Mouse (Mus musculus) MEL (cell line): ENCODE measurements around the gene Trip12. TPM values are rescaled to one million over a fixed set of nuclear protein-coding genes. Genes with fewer than 3 reads are reported as not detected.

ENCODE experiments used
- DNase-seq: peaks from one replicate; pipeline ENCODE4 v3.0.0; 2011; ENCODE audit warnings: low read depth, low spot score
- H3K27ac ChIP-seq: 2 replicates; pipeline ENCODE4 v1.5.1; 2012; ENCODE audit warnings: low read depth, mild to moderate bottlenecking, control low read depth, low read length, moderate library complexity; ENCODE audit not compliant: control insufficient read depth
- H3K27me3 ChIP-seq, 2 experiments: fragments of 150-350 bp in 1 of 2; sonication (generic) in 1 of 2; 2 replicates each; pipeline ENCODE4 v1.6.1; 2012; ENCODE audit warnings: low read length in 2 of 2, mild to moderate bottlenecking in 2 of 2, improper control_type of control experiment in 1 of 2, moderate library complexity in 1 of 2; ENCODE audit not compliant: insufficient read depth in 2 of 2, control insufficient read depth in 1 of 2
- H3K36me3 ChIP-seq, 2 experiments: 2 replicates each; pipeline ENCODE4 v1.6.1; 2012 to 2014; ENCODE audit warnings: low read length in 2 of 2, improper control_type of control experiment in 1 of 2, inconsistent platforms in 1 of 2, mild to moderate bottlenecking in 1 of 2; ENCODE audit not compliant: insufficient read depth in 2 of 2, control insufficient read depth in 1 of 2
- H3K4me1 ChIP-seq, 2 experiments: fragments of 150-350 bp in 1 of 2; sonication (generic) in 1 of 2; 2 replicates each; pipeline ENCODE4 v1.6.1; 2012; ENCODE audit warnings: low read length in 2 of 2, improper control_type of control experiment in 1 of 2, mild to moderate bottlenecking in 1 of 2; ENCODE audit not compliant: insufficient read depth in 2 of 2, control insufficient read depth in 1 of 2
- H3K4me3 ChIP-seq, 2 experiments: fragments of 150-350 bp in 1 of 2; sonication (generic) in 1 of 2; 2 replicates each; pipeline ENCODE4 v1.5.1; 2012; ENCODE audit warnings: low read depth in 2 of 2, low read length in 2 of 2, mild to moderate bottlenecking in 2 of 2, moderate library complexity in 2 of 2, control low read depth in 1 of 2, improper control_type of control experiment in 1 of 2; ENCODE audit not compliant: control insufficient read depth in 1 of 2, insufficient read depth in 1 of 2
- H3K79me2 ChIP-seq: 2 replicates; pipeline ENCODE4 v1.6.1; 2012; ENCODE audit warnings: mild to moderate bottlenecking, low read length, moderate library complexity; ENCODE audit not compliant: control insufficient read depth, poor library complexity, insufficient read depth
- H3K9ac ChIP-seq: 2 replicates; pipeline ENCODE4 v1.6.1; 2012; ENCODE audit warnings: low read depth, mild to moderate bottlenecking, control low read depth, low read length, moderate library complexity; ENCODE audit not compliant: control insufficient read depth, poor library complexity, severe bottlenecking
- H3K9me3 ChIP-seq: fragments of 150-350 bp; sonication (generic); replicated peaks from 2 replicates; pipeline ENCODE4 v1.6.1; 2012; ENCODE audit warnings: mild to moderate bottlenecking, low read length, improper control_type of control experiment, moderate library complexity; ENCODE audit not compliant: insufficient read depth
- CHD1 ChIP-seq: IDR thresholded peaks from 2 replicates; pipeline ENCODE4 v1.6.1; 2012; ENCODE audit warnings: low read depth, mild to moderate bottlenecking, inconsistent platforms, low read length, improper control_type of control experiment
- CTCF ChIP-seq, 3 experiments: IDR thresholded peaks in 2 of 3; conservative IDR thresholded peaks in 1 of 3; 2 replicates each; pipeline ENCODE4 v1.5.1; 2011 to 2012; ENCODE audit warnings: low read length in 3 of 3, low read depth in 2 of 3, mild to moderate bottlenecking in 2 of 3, improper control_type of control experiment in 1 of 3, inconsistent platforms in 1 of 3, mixed read lengths in 1 of 3, moderate library complexity in 1 of 3; ENCODE audit not compliant: control insufficient read depth in 1 of 3, insufficient read depth in 1 of 3, poor library complexity in 1 of 3, severe bottlenecking in 1 of 3
- GATA1 ChIP-seq: IDR thresholded peaks from 2 replicates; pipeline ENCODE4 v1.6.1; 2011; ENCODE audit warnings: low read depth, low read length, improper control_type of control experiment
- JUND ChIP-seq: IDR thresholded peaks from 2 replicates; pipeline ENCODE4 v1.6.1; 2011; ENCODE audit warnings: low read depth, mild to moderate bottlenecking, improper control_type of control experiment, low read length
- MAFK ChIP-seq: IDR thresholded peaks from 2 replicates; pipeline ENCODE4 v1.6.1; 2011; ENCODE audit warnings: low read depth, mild to moderate bottlenecking, low read length, improper control_type of control experiment, borderline replicate concordance
- MAX ChIP-seq: IDR thresholded peaks from 2 replicates; pipeline ENCODE4 v1.6.1; 2011; ENCODE audit warnings: low read length, improper control_type of control experiment
- MAZ ChIP-seq: IDR thresholded peaks from 2 replicates; pipeline ENCODE4 v1.6.1; 2012; ENCODE audit warnings: low read depth, mild to moderate bottlenecking, inconsistent platforms, low read length, improper control_type of control experiment
- MEF2A ChIP-seq: IDR thresholded peaks from 2 replicates; pipeline ENCODE4 v1.6.1; 2014; ENCODE audit warnings: low read depth, mild to moderate bottlenecking, inconsistent platforms, low read length, improper control_type of control experiment; ENCODE audit not compliant: poor library complexity, insufficient replicate concordance, severe bottlenecking; ENCODE audit errors: extremely low read depth
- MXI1 ChIP-seq: IDR thresholded peaks from 2 replicates; pipeline ENCODE4 v1.6.1; 2011; ENCODE audit warnings: mild to moderate bottlenecking, low read depth, low read length, improper control_type of control experiment
- MYB ChIP-seq: IDR thresholded peaks from 2 replicates; pipeline ENCODE4 v1.6.1; 2011; ENCODE audit warnings: mild to moderate bottlenecking, low read depth, low read length, improper control_type of control experiment
- POLR2A ChIP-seq, 2 experiments: IDR thresholded peaks; 2 replicates each; pipeline ENCODE4 v1.6.1; 2011 to 2012; ENCODE audit warnings: low read length in 2 of 2, mild to moderate bottlenecking in 2 of 2, control low read depth in 1 of 2, improper control_type of control experiment in 1 of 2, low read depth in 1 of 2, moderate library complexity in 1 of 2; ENCODE audit not compliant: control insufficient read depth in 1 of 2, insufficient read depth in 1 of 2, poor library complexity in 1 of 2
- POLR2AphosphoS2 ChIP-seq: IDR thresholded peaks from 2 replicates; pipeline ENCODE4 v1.6.1; 2011; ENCODE audit warnings: low read length, improper control_type of control experiment
- POLR2AphosphoS5 ChIP-seq: IDR thresholded peaks from 2 replicates; pipeline ENCODE4 v1.6.1; 2012; ENCODE audit warnings: low read depth, borderline replicate concordance, mild to moderate bottlenecking, inconsistent platforms, low read length, moderate library complexity, mixed read lengths
- SMC3 ChIP-seq: IDR thresholded peaks from 2 replicates; pipeline ENCODE4 v1.6.1; 2011; ENCODE audit warnings: low read depth, low read length, improper control_type of control experiment
- TAL1 ChIP-seq: IDR thresholded peaks from 2 replicates; pipeline ENCODE4 v1.6.1; 2012; ENCODE audit warnings: mild to moderate bottlenecking, inconsistent platforms, low read length, moderate library complexity, mixed read lengths
- TBP ChIP-seq: IDR thresholded peaks from 2 replicates; pipeline ENCODE4 v1.8.0; 2011; ENCODE audit warnings: low read depth, low read length, improper control_type of control experiment
- UBTF ChIP-seq: IDR thresholded peaks from 2 replicates; pipeline ENCODE4 v1.6.1; 2012; ENCODE audit warnings: low read depth, mild to moderate bottlenecking, inconsistent platforms, low read length, improper control_type of control experiment, moderate library complexity, borderline replicate concordance; ENCODE audit not compliant: insufficient read depth
- USF1 ChIP-seq: IDR thresholded peaks from 2 replicates; pipeline ENCODE4 v1.6.1; 2014; ENCODE audit warnings: low read depth, mild to moderate bottlenecking, inconsistent platforms, low read length, improper control_type of control experiment, moderate library complexity
- ZKSCAN1 ChIP-seq: IDR thresholded peaks from 2 replicates; pipeline ENCODE4 v1.6.1; 2012; ENCODE audit warnings: low read depth, mild to moderate bottlenecking, inconsistent platforms, low read length, improper control_type of control experiment, moderate library complexity
- ZMIZ1 ChIP-seq: IDR thresholded peaks from 2 replicates; pipeline ENCODE4 v1.6.1; 2012; ENCODE audit warnings: low read depth, mild to moderate bottlenecking, inconsistent platforms, low read length, improper control_type of control experiment, moderate library complexity
- polyA plus RNA-seq, 2 experiments: library from polyadenylated mRNA; stranded (reverse) in 1 of 2; unstranded in 1 of 2; fragments of >175 nt in 1 of 2; fragments of >200 nt in 1 of 2; gene quantifications; 2 replicates each; pipeline versions ENCODE4 v1.2.1 to v1.2.4; 2012; ENCODE audit warnings: low replicate concordance in 2 of 2, low read depth in 1 of 2; ENCODE audit not compliant: insufficient read length in 2 of 2, insufficient read depth in 1 of 2, missing spikeins in 1 of 2
- total RNA-seq: library from RNA; depleted of rRNA; stranded (reverse); fragments of 300-350 nt; gene quantifications from 2 replicates; pipeline ENCODE4 v1.2.3, GENCODE M21; 2012

Gene Trip12
- total and polyA plus RNA-seq, 3 experiments = 94.3 to 134 (median 133) TPM

DNA sequence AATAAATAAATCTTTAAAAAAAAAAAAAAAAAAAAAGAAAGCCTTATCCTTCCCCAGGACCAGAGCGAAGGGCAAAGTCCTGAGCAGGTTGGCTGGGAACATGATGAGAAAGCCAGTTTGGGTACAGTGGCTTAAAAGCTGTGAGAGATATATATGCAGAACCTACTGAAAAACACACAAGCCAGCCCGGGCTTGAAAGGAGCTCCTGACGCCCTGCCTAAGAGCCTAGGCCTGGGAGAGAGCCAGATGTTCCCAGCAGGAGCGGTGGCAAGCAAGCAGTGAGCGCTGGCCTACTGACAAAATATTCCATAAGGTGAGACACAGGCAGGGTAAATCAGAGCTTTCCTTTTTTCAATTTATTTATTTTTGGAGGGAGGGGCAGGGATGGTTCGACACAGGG lies 25.9 kb upstream of the Trip12 start:
- no peak overlapping the region for H3K9ac ChIP-seq

DNA sequence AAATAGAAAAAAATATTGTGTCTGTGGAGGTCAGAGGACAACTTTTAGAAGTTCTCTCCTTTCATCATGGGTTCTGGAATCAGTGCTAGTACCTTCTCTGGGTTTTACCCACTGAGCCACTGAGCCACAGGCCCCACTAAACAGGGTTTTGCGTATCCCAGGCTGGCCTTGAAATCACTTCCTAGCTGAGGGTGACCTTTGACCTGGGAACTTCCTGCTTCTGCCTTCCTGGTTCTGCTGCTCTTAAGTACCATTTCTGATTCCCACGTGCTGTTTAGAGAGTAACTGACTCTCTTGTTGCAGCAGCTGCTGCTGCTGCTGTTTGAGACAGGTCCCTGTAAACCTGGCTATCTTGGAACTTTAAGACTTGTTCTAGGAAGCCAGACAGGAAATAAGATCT lies 24.3 kb upstream of the Trip12 start:
- Histone ChIP-seq H3K27me3 (no peaks in the 10 kb centered on the region), H3K9ac (no peak overlapping the region), H3K36me3 (peaks cover 0 to 5% of the 10 kb centered on the region in 2 experiments; a peak in 2 of 4 replicates), H3K79me2 (no peaks in the 10 kb centered on the region), H3K27ac (no peak overlapping the region), H3K9me3 (no peaks in the 10 kb centered on the region), H3K4me1 (peaks cover 3 to 9% of the 10 kb centered on the region in 2 experiments), H3K4me3 (no peak overlapping the region)
- no peak for TF ChIP-seq UBTF
- no peak for TF ChIP-seq MEF2A
- no peak for TF ChIP-seq CHD1
- no peak for TF ChIP-seq USF1
- TF ChIP-seq TAL1 = no peak
- no peak for TF ChIP-seq ZMIZ1
- TF ChIP-seq POLR2AphosphoS2 = no peak
- TF ChIP-seq GATA1 = no peak
- TF ChIP-seq POLR2A (IDR thresholded peaks at IDR 0.05; ENCODE audit: control insufficient read depth in 1 of 2, insufficient read depth in 1 of 2, low read depth in 1 of 2, low read length in 2 of 2, poor library complexity in 1 of 2) = no peak
- no peak for DNase-seq

More for the DNA sequence above, 25.9 kb upstream of the Trip12 start:
- H3K9me3 ChIP-seq = no peaks in the 10 kb centered on the region
- TF ChIP-seq USF1 (no peak), TBP (no peak), MYB (no peak), MAX (no peak), MXI1 (no peak), ZKSCAN1 (no peak), MAFK (no peak), CTCF (IDR thresholded peaks at IDR 0.05 in 2 of 3, conservative IDR thresholded peaks at IDR 0.05 in 1 of 3; ENCODE audit: control insufficient read depth in 1 of 3, insufficient read depth in 1 of 3, low read depth in 2 of 3, low read length in 3 of 3, poor library complexity in 1 of 3, severe bottlenecking in 1 of 3) (no peak), JUND (no peak), MAZ (no peak), ZMIZ1 (no peak), SMC3 (no peak), POLR2AphosphoS5 (no peak)
- TF ChIP-seq, all 39 proteins: peak for 0
- H3K79me2 ChIP-seq = no peaks in the 10 kb centered on the region
- no peaks in the 10 kb centered on the region for H3K36me3 ChIP-seq
- no peaks in the 10 kb centered on the region for H3K27me3 ChIP-seq
- no peak overlapping the region for H3K27ac ChIP-seq
- no peaks in the 10 kb centered on the region; a peak in 1 of 4 replicates for H3K4me1 ChIP-seq
- no peak for DNase-seq
- H3K4me3 ChIP-seq = no peak overlapping the region
